Mouse (Mus musculus): Measurements from ENCODE around the gene Vmn1r8.

GRCm38 (mm10) chr6:57034674-57035073 lies 2.6 kb downstream of the Vmn1r8 start:
- no peak for TF ChIP-seq POLR2A (IDR thresholded peaks at IDR 0.05; ENCODE audit: control insufficient read depth, low read depth, low read length)
- no peak for TF ChIP-seq CTCF (IDR thresholded peaks at IDR 0.05; ENCODE audit: control insufficient read depth, insufficient read depth, insufficient replicate concordance, low read depth, low read length)

All from testis, adult 2 months (tissue).